In the genomic region with DNA sequence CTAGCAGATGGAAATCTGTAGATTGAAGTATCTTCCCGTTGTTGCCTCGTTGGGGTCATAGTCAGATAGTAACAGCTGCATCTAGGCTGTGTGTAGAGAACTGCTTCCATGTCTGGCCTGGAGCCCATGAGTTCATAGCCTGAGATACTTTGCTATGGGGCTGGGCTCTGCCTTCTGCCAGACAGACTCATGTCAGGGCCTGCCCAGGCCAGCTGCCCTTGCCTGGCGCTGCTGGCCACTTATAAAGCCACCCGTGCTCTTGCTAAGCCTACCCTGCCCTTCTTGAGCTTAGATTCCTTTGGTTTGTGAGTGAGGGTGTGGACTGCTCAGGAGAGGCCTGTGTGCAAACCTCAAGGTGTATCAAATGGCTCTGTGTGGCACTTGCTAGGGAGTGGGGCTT, we compare ENCODE assay signal across 14 mouse cellular contexts.
DNase-seq lines count a peak whose midpoint lies in the region; ATAC-seq and TF ChIP-seq lines count a peak whose summit lies in the region.
"Had no signal": no experiment of that assay in that cellular context is flagged by ENCODE, and none has a peak within 500 bp of the region (broad histone marks: within the 10 kb centered on the region; RNA-seq: fewer than 3 reads in every experiment).

No protein-coding gene starts in this region.

- no peaks in the 10 kb centered on the region for H3K27me3 ChIP-seq in heart, embryonic 10.5 days (ENCODE audit: insufficient read depth, poor library complexity, severe bottlenecking)
- H3K27me3 ChIP-seq in heart, embryonic 12.5 days (replicated peaks): no peaks in the 10 kb centered on the region
- H3K27me3 ChIP-seq in midbrain, embryonic 11.5 days (ENCODE audit: control insufficient read depth, insufficient read depth, low read length): no peaks in the 10 kb centered on the region
- H3K27me3 ChIP-seq in midbrain, embryonic 10.5 days (ENCODE audit: low read depth, poor library complexity, severe bottlenecking): no peaks in the 10 kb centered on the region
- no peaks in the 10 kb centered on the region for H3K27me3 ChIP-seq in lung, embryonic 15.5 days
- no peaks in the 10 kb centered on the region for H3K27me3 ChIP-seq in stomach, postnatal 0 days (ENCODE audit: control insufficient read depth, insufficient read depth, low read length)
- H3K27me3 ChIP-seq: forebrain, embryonic 13.5 days; hindbrain, embryonic 12.5 days had no signal

- no peak overlapping the region for H3K4me2 ChIP-seq in heart, embryonic 12.5 days
- H3K4me2 ChIP-seq in midbrain, embryonic 11.5 days: no peak overlapping the region
- no peak overlapping the region for H3K4me2 ChIP-seq in lung, embryonic 15.5 days
- no peak overlapping the region for H3K4me2 ChIP-seq in stomach, postnatal 0 days (replicated peaks; ENCODE audit: low read depth)
- H3K4me2 ChIP-seq: forebrain, embryonic 13.5 days; hindbrain, embryonic 12.5 days had no signal

- no peaks in the 10 kb centered on the region for H3K9me3 ChIP-seq in heart, embryonic 10.5 days
- H3K9me3 ChIP-seq in heart, embryonic 12.5 days (replicated peaks): no peaks in the 10 kb centered on the region
- no peaks in the 10 kb centered on the region for H3K9me3 ChIP-seq in midbrain, embryonic 11.5 days (ENCODE audit: control insufficient read depth, low read length)
- no peaks in the 10 kb centered on the region for H3K9me3 ChIP-seq in midbrain, embryonic 10.5 days (replicated peaks)
- H3K9me3 ChIP-seq in lung, embryonic 15.5 days: no peaks in the 10 kb centered on the region
- H3K9me3 ChIP-seq in stomach, postnatal 0 days (ENCODE audit: control insufficient read depth, low read length): no peaks in the 10 kb centered on the region
- H3K9me3 ChIP-seq: forebrain, embryonic 13.5 days; hindbrain, embryonic 12.5 days had no signal

- H3K9ac ChIP-seq in heart, embryonic 12.5 days: no peak overlapping the region
- H3K9ac ChIP-seq in midbrain, embryonic 11.5 days (ENCODE audit: low read length): no peak overlapping the region
- H3K9ac ChIP-seq in lung, embryonic 15.5 days: no peak overlapping the region
- no peak overlapping the region for H3K9ac ChIP-seq in stomach, postnatal 0 days (ENCODE audit: low read length)
- H3K9ac ChIP-seq: forebrain, embryonic 13.5 days; hindbrain, embryonic 12.5 days had no signal

- ATAC-seq in heart, embryonic 12.5 days (ENCODE audit: insufficient number of reproducible peaks, low FRiP score): no peak
- ATAC-seq in midbrain, embryonic 11.5 days (ENCODE audit: low FRiP score): no peak
- peak; percentile 69 for ATAC-seq in lung, embryonic 15.5 days (ENCODE audit: borderline replicate concordance, extremely low read depth, low FRiP score, low TSS enrichment)
- ATAC-seq in stomach, postnatal 0 days (ENCODE audit: low FRiP score, low TSS enrichment): peak; percentile 38; the same call in 1 of the 2 replicates
- ATAC-seq: forebrain, embryonic 13.5 days had no signal

- TF ChIP-seq CTCF in stomach, postnatal 0 days (IDR thresholded peaks at IDR 0.05; ENCODE audit: low read depth): no peak

- TF ChIP-seq EP300 in stomach, postnatal 0 days (optimal IDR thresholded peaks at IDR 0.05): no peak

- 0 out of 2 replicates have a peak overlapping the region, but pooled peaks have one; percentile 59 for H3K27ac ChIP-seq in heart, embryonic 10.5 days
- H3K27ac ChIP-seq in heart, embryonic 12.5 days (ENCODE audit: poor library complexity, severe bottlenecking): no peak overlapping the region
- no peak overlapping the region for H3K27ac ChIP-seq in midbrain, embryonic 11.5 days (ENCODE audit: low read depth, low read length)
- no peak overlapping the region for H3K27ac ChIP-seq in midbrain, embryonic 10.5 days (replicated peaks)
- H3K27ac ChIP-seq in lung, embryonic 15.5 days: peak overlapping the region; percentile 83
- peak overlapping the region; percentile 75 for H3K27ac ChIP-seq in stomach, postnatal 0 days (replicated peaks)
- H3K27ac ChIP-seq: forebrain, embryonic 13.5 days; hindbrain, embryonic 12.5 days; macrophage had no signal

- no peak overlapping the region for H3K4me3 ChIP-seq in heart, embryonic 10.5 days
- H3K4me3 ChIP-seq in heart, embryonic 12.5 days: no peak overlapping the region
- H3K4me3 ChIP-seq in midbrain, embryonic 11.5 days (ENCODE audit: low read depth, low read length): no peak overlapping the region
- H3K4me3 ChIP-seq in midbrain, embryonic 10.5 days: no peak overlapping the region
- no peak overlapping the region for H3K4me3 ChIP-seq in lung, embryonic 15.5 days
- H3K4me3 ChIP-seq in stomach, postnatal 0 days (ENCODE audit: low read depth, low read length): no peak overlapping the region
- H3K4me3 ChIP-seq: forebrain, embryonic 13.5 days; hindbrain, embryonic 12.5 days had no signal

- 85% methylated on average over 4 of the region's 4 CpGs for WGBS in heart, embryonic 10.5 days
- WGBS in heart, embryonic 12.5 days: 81% methylated on average over 4 of the region's 4 CpGs
- WGBS in midbrain, embryonic 11.5 days: 91% methylated on average over 4 of the region's 4 CpGs
- 88% methylated on average over 4 of the region's 4 CpGs for WGBS in midbrain, embryonic 10.5 days
- 46% methylated on average over 4 of the region's 4 CpGs for WGBS in lung, embryonic 15.5 days
- 38% methylated on average over 4 of the region's 4 CpGs for WGBS in stomach, postnatal 0 days

- H3K4me1 ChIP-seq in heart, embryonic 10.5 days: peaks cover 32% of the 10 kb centered on the region
- H3K4me1 ChIP-seq in heart, embryonic 12.5 days (replicated peaks): peaks cover 30% of the 10 kb centered on the region
- no peaks in the 10 kb centered on the region; the same call in 1 of the 2 replicates for H3K4me1 ChIP-seq in midbrain, embryonic 11.5 days (ENCODE audit: control insufficient read depth, insufficient read depth, low read length)
- H3K4me1 ChIP-seq in midbrain, embryonic 10.5 days: peaks cover 18% of the 10 kb centered on the region
- H3K4me1 ChIP-seq in lung, embryonic 15.5 days: peaks cover 50% of the 10 kb centered on the region
- H3K4me1 ChIP-seq in stomach, postnatal 0 days (replicated peaks; ENCODE audit: control insufficient read depth, insufficient read depth): peaks cover 2% of the 10 kb centered on the region; the same call in 1 of the 2 replicates
- H3K4me1 ChIP-seq: forebrain, embryonic 13.5 days had no signal

- H3K36me3 ChIP-seq in heart, embryonic 10.5 days: peaks cover 7% of the 10 kb centered on the region; the same call in 1 of the 2 replicates
- H3K36me3 ChIP-seq in heart, embryonic 12.5 days: peaks cover 11% of the 10 kb centered on the region; the same call in 1 of the 2 replicates
- H3K36me3 ChIP-seq in midbrain, embryonic 11.5 days (ENCODE audit: control insufficient read depth, insufficient read depth, low read length): no peaks in the 10 kb centered on the region
- no peaks in the 10 kb centered on the region for H3K36me3 ChIP-seq in midbrain, embryonic 10.5 days
- no peaks in the 10 kb centered on the region for H3K36me3 ChIP-seq in lung, embryonic 15.5 days
- H3K36me3 ChIP-seq in stomach, postnatal 0 days (ENCODE audit: control insufficient read depth, insufficient read depth, low read length): no peaks in the 10 kb centered on the region
- H3K36me3 ChIP-seq: G1E; hindbrain, embryonic 12.5 days had no signal

- no peak for DNase-seq in heart, embryonic 10.5 days (ENCODE audit: low spot score)
- peak; percentile 23 for DNase-seq in midbrain, embryonic 11.5 days (ENCODE audit: low spot score, missing footprints)
- DNase-seq in midbrain, embryonic 10.5 days (ENCODE audit: low spot score): no peak
- DNase-seq in stomach, postnatal 0 days (ENCODE audit: low spot score): no peak
- no peak for DNase-seq in cerebellum, postnatal 14 days
- DNase-seq in urinary bladder, adult 2 months (ENCODE audit: low spot score): no peak
- DNase-seq: B cell, adult 2 months; cerebellum, adult 18-20 months had no signal

Comparison
In these comparisons a context has a peak if more than half of its experiments do, and no peak if none do; other contexts are left out.
1. H3K27ac ChIP-seq: peak in heart, embryonic 10.5 days (single experiment), lung, embryonic 15.5 days (single experiment) and stomach, postnatal 0 days (single experiment); none in heart, embryonic 12.5 days (single experiment), midbrain, embryonic 11.5 days (single experiment) and midbrain, embryonic 10.5 days (single experiment).
2. ATAC-seq: peak in lung, embryonic 15.5 days (single experiment) and stomach, postnatal 0 days (single experiment); none in heart, embryonic 12.5 days (single experiment) and midbrain, embryonic 11.5 days (single experiment).